Mouse (Mus musculus) testis, adult 2 months (tissue): ENCODE data around the gene Cdipt.

ENCODE experiments used
- CTCF ChIP-seq: fragments of 200-500 bp; IDR thresholded peaks from 2 replicates; pipeline ENCODE4 v1.5.1; 2012; ENCODE audit warnings: low read depth, mild to moderate bottlenecking, inconsistent platforms, low read length, moderate library complexity; ENCODE audit not compliant: control insufficient read depth, insufficient read depth, insufficient replicate concordance
- POLR2A ChIP-seq: fragments of 200-500 bp; IDR thresholded peaks from 2 replicates; pipeline ENCODE4 v1.6.1; 2012; ENCODE audit warnings: low read depth, mild to moderate bottlenecking, inconsistent platforms, low read length, moderate library complexity; ENCODE audit not compliant: control insufficient read depth

DNA sequence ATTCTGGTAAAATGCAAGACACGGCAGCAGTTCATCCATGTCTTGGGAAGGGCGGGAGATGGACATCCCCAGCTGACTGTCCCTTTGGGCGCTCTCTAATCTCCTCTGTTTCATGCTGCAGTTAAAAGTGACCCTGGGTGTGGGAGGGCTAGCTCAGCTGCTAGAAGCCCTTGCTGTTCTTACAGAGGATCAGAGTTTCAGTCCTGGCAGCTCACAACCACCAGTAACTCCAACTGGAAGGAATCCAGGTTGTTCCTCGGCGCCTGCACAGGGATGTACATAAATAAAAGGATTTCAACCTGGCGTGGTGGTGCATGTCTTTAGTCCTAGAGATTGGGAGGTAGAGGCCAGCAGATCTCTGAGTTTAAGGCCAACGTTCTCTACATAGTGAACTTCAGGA lies 7.4 kb downstream of the Cdipt start:
- TF ChIP-seq POLR2A (no peak), CTCF (no peak)
